Mouse (Mus musculus) MEL (cell line): ENCODE measurements around the gene Cfap299. TPM values are rescaled to one million over a fixed set of nuclear protein-coding genes. Genes with fewer than 3 reads are reported as not detected.

Experiments used
- DNase-seq: peaks from one replicate; pipeline ENCODE4 v3.0.0; 2011; ENCODE audit warnings: low read depth, low spot score
- H3K27ac ChIP-seq: 2 replicates; pipeline ENCODE4 v1.5.1; 2012; ENCODE audit warnings: low read depth, mild to moderate bottlenecking, control low read depth, low read length, moderate library complexity; ENCODE audit not compliant: control insufficient read depth
- H3K27me3 ChIP-seq, 2 experiments: fragments of 150-350 bp in 1 of 2; sonication (generic) in 1 of 2; 2 replicates each; pipeline ENCODE4 v1.6.1; 2012; ENCODE audit warnings: low read length in 2 of 2, mild to moderate bottlenecking in 2 of 2, improper control_type of control experiment in 1 of 2, moderate library complexity in 1 of 2; ENCODE audit not compliant: insufficient read depth in 2 of 2, control insufficient read depth in 1 of 2
- H3K36me3 ChIP-seq, 2 experiments: 2 replicates each; pipeline ENCODE4 v1.6.1; 2012 to 2014; ENCODE audit warnings: low read length in 2 of 2, improper control_type of control experiment in 1 of 2, inconsistent platforms in 1 of 2, mild to moderate bottlenecking in 1 of 2; ENCODE audit not compliant: insufficient read depth in 2 of 2, control insufficient read depth in 1 of 2
- H3K4me1 ChIP-seq, 2 experiments: fragments of 150-350 bp in 1 of 2; sonication (generic) in 1 of 2; 2 replicates each; pipeline ENCODE4 v1.6.1; 2012; ENCODE audit warnings: low read length in 2 of 2, improper control_type of control experiment in 1 of 2, mild to moderate bottlenecking in 1 of 2; ENCODE audit not compliant: insufficient read depth in 2 of 2, control insufficient read depth in 1 of 2
- H3K4me3 ChIP-seq, 2 experiments: fragments of 150-350 bp in 1 of 2; sonication (generic) in 1 of 2; 2 replicates each; pipeline ENCODE4 v1.5.1; 2012; ENCODE audit warnings: low read depth in 2 of 2, low read length in 2 of 2, mild to moderate bottlenecking in 2 of 2, moderate library complexity in 2 of 2, control low read depth in 1 of 2, improper control_type of control experiment in 1 of 2; ENCODE audit not compliant: control insufficient read depth in 1 of 2, insufficient read depth in 1 of 2
- H3K79me2 ChIP-seq: 2 replicates; pipeline ENCODE4 v1.6.1; 2012; ENCODE audit warnings: mild to moderate bottlenecking, low read length, moderate library complexity; ENCODE audit not compliant: control insufficient read depth, poor library complexity, insufficient read depth
- H3K9ac ChIP-seq: 2 replicates; pipeline ENCODE4 v1.6.1; 2012; ENCODE audit warnings: low read depth, mild to moderate bottlenecking, control low read depth, low read length, moderate library complexity; ENCODE audit not compliant: control insufficient read depth, poor library complexity, severe bottlenecking
- H3K9me3 ChIP-seq: fragments of 150-350 bp; sonication (generic); replicated peaks from 2 replicates; pipeline ENCODE4 v1.6.1; 2012; ENCODE audit warnings: mild to moderate bottlenecking, low read length, improper control_type of control experiment, moderate library complexity; ENCODE audit not compliant: insufficient read depth
- BHLHE40 ChIP-seq: IDR thresholded peaks from 2 replicates; pipeline ENCODE4 v1.6.1; 2012; ENCODE audit warnings: low read depth, mild to moderate bottlenecking, inconsistent platforms, low read length, improper control_type of control experiment, borderline replicate concordance
- CHD1 ChIP-seq: IDR thresholded peaks from 2 replicates; pipeline ENCODE4 v1.6.1; 2012; ENCODE audit warnings: low read depth, mild to moderate bottlenecking, inconsistent platforms, low read length, improper control_type of control experiment
- CTCF ChIP-seq, 3 experiments: IDR thresholded peaks in 2 of 3; conservative IDR thresholded peaks in 1 of 3; 2 replicates each; pipeline ENCODE4 v1.5.1; 2011 to 2012; ENCODE audit warnings: low read length in 3 of 3, low read depth in 2 of 3, mild to moderate bottlenecking in 2 of 3, improper control_type of control experiment in 1 of 3, inconsistent platforms in 1 of 3, mixed read lengths in 1 of 3, moderate library complexity in 1 of 3; ENCODE audit not compliant: control insufficient read depth in 1 of 3, insufficient read depth in 1 of 3, poor library complexity in 1 of 3, severe bottlenecking in 1 of 3
- E2F4 ChIP-seq: IDR thresholded peaks from 2 replicates; pipeline ENCODE4 v1.6.1; 2011; ENCODE audit warnings: low read depth, low read length, improper control_type of control experiment, borderline replicate concordance
- EP300 ChIP-seq, 2 experiments: IDR thresholded peaks; 2 replicates each; pipeline ENCODE4 v1.6.1; 2011; ENCODE audit warnings: improper control_type of control experiment in 2 of 2, low read length in 2 of 2, low read depth in 1 of 2, mild to moderate bottlenecking in 1 of 2
- JUND ChIP-seq: IDR thresholded peaks from 2 replicates; pipeline ENCODE4 v1.6.1; 2011; ENCODE audit warnings: low read depth, mild to moderate bottlenecking, improper control_type of control experiment, low read length
- KAT2A ChIP-seq: conservative IDR thresholded peaks from 2 replicates; pipeline ENCODE4 v1.6.1; 2012; ENCODE audit warnings: low read depth, low read length, improper control_type of control experiment, inconsistent platforms
- MAZ ChIP-seq: IDR thresholded peaks from 2 replicates; pipeline ENCODE4 v1.6.1; 2012; ENCODE audit warnings: low read depth, mild to moderate bottlenecking, inconsistent platforms, low read length, improper control_type of control experiment
- MEF2A ChIP-seq: IDR thresholded peaks from 2 replicates; pipeline ENCODE4 v1.6.1; 2014; ENCODE audit warnings: low read depth, mild to moderate bottlenecking, inconsistent platforms, low read length, improper control_type of control experiment; ENCODE audit not compliant: poor library complexity, insufficient replicate concordance, severe bottlenecking; ENCODE audit errors: extremely low read depth
- MXI1 ChIP-seq: IDR thresholded peaks from 2 replicates; pipeline ENCODE4 v1.6.1; 2011; ENCODE audit warnings: mild to moderate bottlenecking, low read depth, low read length, improper control_type of control experiment
- MYB ChIP-seq: IDR thresholded peaks from 2 replicates; pipeline ENCODE4 v1.6.1; 2011; ENCODE audit warnings: mild to moderate bottlenecking, low read depth, low read length, improper control_type of control experiment
- MYC ChIP-seq: IDR thresholded peaks from 2 replicates; pipeline ENCODE4 v1.6.1; 2011; ENCODE audit warnings: low read depth, mild to moderate bottlenecking, low read length, improper control_type of control experiment, moderate library complexity
- NRF1 ChIP-seq: IDR thresholded peaks from 2 replicates; pipeline ENCODE4 v1.6.1; 2014; ENCODE audit warnings: low read depth, mild to moderate bottlenecking, inconsistent platforms, low read length, improper control_type of control experiment, moderate library complexity; ENCODE audit not compliant: poor library complexity, insufficient read depth, severe bottlenecking
- POLR2AphosphoS2 ChIP-seq: IDR thresholded peaks from 2 replicates; pipeline ENCODE4 v1.6.1; 2011; ENCODE audit warnings: low read length, improper control_type of control experiment
- POLR2AphosphoS5 ChIP-seq: IDR thresholded peaks from 2 replicates; pipeline ENCODE4 v1.6.1; 2012; ENCODE audit warnings: low read depth, borderline replicate concordance, mild to moderate bottlenecking, inconsistent platforms, low read length, moderate library complexity, mixed read lengths
- RAD21 ChIP-seq: IDR thresholded peaks from 2 replicates; pipeline ENCODE4 v1.6.1; 2011; ENCODE audit warnings: mild to moderate bottlenecking, low read depth, low read length, improper control_type of control experiment
- TBP ChIP-seq: IDR thresholded peaks from 2 replicates; pipeline ENCODE4 v1.8.0; 2011; ENCODE audit warnings: low read depth, low read length, improper control_type of control experiment
- UBTF ChIP-seq: IDR thresholded peaks from 2 replicates; pipeline ENCODE4 v1.6.1; 2012; ENCODE audit warnings: low read depth, mild to moderate bottlenecking, inconsistent platforms, low read length, improper control_type of control experiment, moderate library complexity, borderline replicate concordance; ENCODE audit not compliant: insufficient read depth
- USF1 ChIP-seq: IDR thresholded peaks from 2 replicates; pipeline ENCODE4 v1.6.1; 2014; ENCODE audit warnings: low read depth, mild to moderate bottlenecking, inconsistent platforms, low read length, improper control_type of control experiment, moderate library complexity
- USF2 ChIP-seq, 2 experiments: IDR thresholded peaks; 2 replicates each; pipeline ENCODE4 v1.6.1; 2011 to 2012; ENCODE audit warnings: improper control_type of control experiment in 2 of 2, low read length in 2 of 2, borderline replicate concordance in 1 of 2, inconsistent platforms in 1 of 2, low read depth in 1 of 2, mild to moderate bottlenecking in 1 of 2; ENCODE audit not compliant: insufficient read depth in 1 of 2
- ZC3H11A ChIP-seq: IDR thresholded peaks from 2 replicates; pipeline ENCODE4 v1.6.1; 2012; ENCODE audit warnings: low read depth, mild to moderate bottlenecking, inconsistent platforms, low read length, improper control_type of control experiment
- ZKSCAN1 ChIP-seq: IDR thresholded peaks from 2 replicates; pipeline ENCODE4 v1.6.1; 2012; ENCODE audit warnings: low read depth, mild to moderate bottlenecking, inconsistent platforms, low read length, improper control_type of control experiment, moderate library complexity
- ZNF384 ChIP-seq: IDR thresholded peaks from 2 replicates; pipeline ENCODE4 v1.6.1; 2012; ENCODE audit warnings: low read depth, mild to moderate bottlenecking, inconsistent platforms, low read length, improper control_type of control experiment
- polyA plus RNA-seq, 2 experiments: library from polyadenylated mRNA; stranded (reverse) in 1 of 2; unstranded in 1 of 2; fragments of >175 nt in 1 of 2; fragments of >200 nt in 1 of 2; gene quantifications; 2 replicates each; pipeline versions ENCODE4 v1.2.1 to v1.2.4; 2012; ENCODE audit warnings: low replicate concordance in 2 of 2, low read depth in 1 of 2; ENCODE audit not compliant: insufficient read length in 2 of 2, insufficient read depth in 1 of 2, missing spikeins in 1 of 2
- total RNA-seq: library from RNA; depleted of rRNA; stranded (reverse); fragments of 300-350 nt; gene quantifications from 2 replicates; pipeline ENCODE4 v1.2.3, GENCODE M21; 2012

Gene Cfap299
- total and polyA plus RNA-seq, 3 experiments: not detected

GRCm38 (mm10) chr5:98650345-98650744 is 321.2 kb downstream of the Cfap299 start (continued):
- TF ChIP-seq MAZ (no peak), UBTF (no peak), CTCF (IDR thresholded peaks at IDR 0.05 in 2 of 3, conservative IDR thresholded peaks at IDR 0.05 in 1 of 3; ENCODE audit: control insufficient read depth in 1 of 3, insufficient read depth in 1 of 3, low read depth in 2 of 3, low read length in 3 of 3, poor library complexity in 1 of 3, severe bottlenecking in 1 of 3) (no peak)

- Histone ChIP-seq H3K79me2 (no peaks in the 10 kb centered on the region), H3K27ac (no peak overlapping the region), H3K4me3 (no peak overlapping the region)
- TF ChIP-seq JUND: no peak
- TF ChIP-seq E2F4: no peak
- no peak for TF ChIP-seq BHLHE40
- TF ChIP-seq RAD21: no peak
- no peak for TF ChIP-seq KAT2A
- TF ChIP-seq POLR2AphosphoS2: no peak
- no peak for TF ChIP-seq MEF2A
- TF ChIP-seq CTCF (IDR thresholded peaks at IDR 0.05 in 2 of 3, conservative IDR thresholded peaks at IDR 0.05 in 1 of 3; ENCODE audit: control insufficient read depth in 1 of 3, insufficient read depth in 1 of 3, low read depth in 2 of 3, low read length in 3 of 3, poor library complexity in 1 of 3, severe bottlenecking in 1 of 3): no peak
- TF ChIP-seq ZC3H11A: no peak
- no peak for TF ChIP-seq MYC
- TF ChIP-seq, all 39 proteins: peak for 0
- no peaks in the 10 kb centered on the region for H3K27me3 ChIP-seq
- H3K9ac ChIP-seq: no peak overlapping the region
- no peaks in the 10 kb centered on the region for H3K36me3 ChIP-seq
- H3K4me1 ChIP-seq: no peaks in the 10 kb centered on the region
- no peak for DNase-seq
- no peaks in the 10 kb centered on the region for H3K9me3 ChIP-seq
Measured at GRCm38 (mm10) chr5:98651049-98651448, 321.9 kb downstream of the Cfap299 start.

- Histone ChIP-seq H3K4me3 (no peak overlapping the region), H3K27me3 (no peaks in the 10 kb centered on the region), H3K4me1 (no peaks in the 10 kb centered on the region), H3K9me3 (no peaks in the 10 kb centered on the region), H3K36me3 (no peaks in the 10 kb centered on the region), H3K79me2 (no peaks in the 10 kb centered on the region), H3K9ac (no peak overlapping the region), H3K27ac (no peak overlapping the region)
- no peak for DNase-seq
- TF ChIP-seq ZC3H11A: no peak
- no peak for TF ChIP-seq TBP
- no peak for TF ChIP-seq CHD1
- no peak for TF ChIP-seq EP300 (IDR thresholded peaks at IDR 0.05; ENCODE audit: low read depth in 1 of 2, low read length in 2 of 2)
- TF ChIP-seq USF1: no peak
- TF ChIP-seq UBTF: no peak
- TF ChIP-seq NRF1: no peak
- TF ChIP-seq USF2 (IDR thresholded peaks at IDR 0.05; ENCODE audit: borderline replicate concordance in 1 of 2, insufficient read depth in 1 of 2, low read depth in 1 of 2, low read length in 2 of 2): no peak
- TF ChIP-seq POLR2AphosphoS5: no peak
- TF ChIP-seq ZNF384: no peak
- TF ChIP-seq MXI1: no peak
- TF ChIP-seq ZKSCAN1: no peak
- no peak for TF ChIP-seq KAT2A
- TF ChIP-seq RAD21: no peak
- no peak for TF ChIP-seq JUND
- no peak for TF ChIP-seq BHLHE40
- TF ChIP-seq MYB: no peak
Measured at GRCm38 (mm10) chr5:98688254-98688653, 359.1 kb downstream of the Cfap299 start.
